Mouse (Mus musculus): Measurements from ENCODE around the gene Ccdc18. TPM values are rescaled to one million over a fixed set of nuclear protein-coding genes. Genes with fewer than 3 reads are reported as not detected.

Ccdc18 gene
- 1 to 10 TPM in 1 of 2 experiments, under 1 TPM in 1; 0.80 to 1.7 TPM for total RNA-seq (2023)

GRCm38 (mm10) chr5:108132441-108133243 is at the start of gene Ccdc18, which contains the start of gene Tmed5:
TSS of gene Ccdc18 (plus strand) at chr5:108132875.
TSS of gene Tmed5 (minus strand) at chr5:108132620.

DNA sequence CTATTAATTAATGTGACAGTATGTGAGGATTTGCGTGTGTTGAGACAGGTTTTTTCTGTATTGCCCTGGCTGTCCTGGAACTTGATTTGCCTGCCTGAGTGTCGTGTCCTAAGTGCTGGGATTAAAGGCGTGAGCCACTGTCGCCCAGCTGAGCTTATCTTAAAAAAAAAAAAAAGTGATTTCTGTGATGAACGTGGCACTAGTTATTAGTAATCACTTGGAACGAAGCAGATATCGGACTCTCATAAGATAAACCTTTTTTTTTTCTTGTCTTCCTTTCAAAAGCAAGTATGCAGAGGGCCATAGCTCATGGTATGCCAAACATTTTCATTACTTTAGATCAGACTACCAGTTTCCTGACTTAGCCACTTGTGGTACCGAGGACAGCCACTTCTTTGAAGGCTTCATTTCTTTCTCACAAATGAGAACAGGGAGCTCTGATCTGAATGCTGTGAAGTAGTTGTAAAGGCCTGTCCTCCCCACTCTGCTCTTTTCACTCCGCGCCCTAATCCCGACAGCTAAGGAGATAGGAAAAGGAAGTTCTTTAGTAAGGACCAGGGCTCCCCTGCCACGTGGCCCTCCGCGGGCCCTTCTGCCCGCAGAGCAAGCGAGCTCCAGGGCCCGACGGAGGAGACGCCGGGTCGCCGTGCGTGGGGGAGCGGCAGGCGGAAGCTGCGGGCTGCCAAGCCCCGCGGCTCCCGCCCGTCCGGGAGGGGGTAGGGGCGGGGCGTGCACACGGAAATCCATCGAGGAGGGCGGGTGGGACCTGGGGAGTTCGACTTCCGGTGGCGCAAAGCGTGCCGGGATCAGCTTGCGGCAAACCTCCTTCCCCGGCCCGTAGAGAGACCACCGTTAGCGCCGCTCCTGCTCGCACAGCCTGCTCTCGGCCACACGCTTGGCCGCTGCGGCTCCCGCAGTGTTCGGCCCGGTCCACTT is 135.7 kb downstream of the Ccdc18 start, which contains the start of gene Dr1:
Dr1 (plus strand) TSS at position 771 of the 936 bp plus-strand sequence.

Other genes with a start within 250 kb of the Ccdc18 start
- 100 to 1,000 TPM; 156 to 179 TPM for gene Rpl5, start 232.4 kb upstream of the Ccdc18 start, total RNA-seq (2023)
- 10 to 100 TPM; 41.9 to 51.7 TPM for gene Fam69a, start 145.8 kb upstream of the Ccdc18 start, total RNA-seq (2023)
- 10 to 100 TPM; 72.3 to 90.9 TPM for gene Mtf2, start 67.2 kb upstream of the Ccdc18 start, total RNA-seq (2023)
- gene Tmed5, start 255 bp upstream of the Ccdc18 start, total RNA-seq (2023): 10 to 100 TPM; 45.9 to 53.4 TPM
- gene Dr1, start 136.0 kb downstream of the Ccdc18 start, total RNA-seq (2023): 10 to 100 TPM; 42.9 to 44.5 TPM
- gene Pigg, start 179.7 kb downstream of the Ccdc18 start, total RNA-seq (2023): 1 to 10 TPM; 1.7 to 2.6 TPM
- gene Gm42517, start 235.0 kb downstream of the Ccdc18 start, total RNA-seq (2023): not detected